Comparison of ENCODE assay signal across 11 mouse cellular contexts in genomic region chr19:23511303-23511702, GRCm38 (mm10).
DNase-seq lines count a peak whose midpoint lies in the region; TF ChIP-seq lines count a peak whose summit lies in the region.
"Had no signal": no experiment of that assay in that cellular context is flagged by ENCODE, and none has a peak within 500 bp of the region (broad histone marks: within the 10 kb centered on the region; RNA-seq: fewer than 3 reads in every experiment).

No protein-coding gene starts in this region.

- peak; percentile 70 for TF ChIP-seq CTCF in layer of hippocampus, adult 2 months (conservative IDR thresholded peaks at IDR 0.05)

- 54% methylated on average over 2 of the region's 2 CpGs for WGBS in embryonic facial prominence, embryonic 10.5 days

- in situ Hi-C loops in ES-E14 (cut with MboI; ENCODE audit: low sequenced_read_pairs in 2 of 2, unreplicated experiment in 2 of 2), result loop anchor here (25.0 kb wide), 1 partner anchor 599 kb away; no protein-coding TSS in a partner anchor

- H3K4me3 ChIP-seq in layer of hippocampus, adult 2 months, result no peak overlapping the region
- no peak overlapping the region for H3K4me3 ChIP-seq in ES-E14 (ENCODE audit: insufficient read depth in 1 of 2, low read depth in 1 of 2, low read length in 2 of 2, poor library complexity in 1 of 2, severe bottlenecking in 1 of 2)
- no peak overlapping the region for H3K4me3 ChIP-seq in embryonic facial prominence, embryonic 10.5 days
- H3K4me3 ChIP-seq: hindbrain, embryonic 10.5 days; stomach, embryonic 15.5 days had no signal

- no peak overlapping the region for H3K27ac ChIP-seq in layer of hippocampus, adult 2 months
- H3K27ac ChIP-seq in ES-E14 (ENCODE audit: insufficient read depth, low read depth, low read length, poor library complexity, severe bottlenecking), result no peak overlapping the region
- no peak overlapping the region for H3K27ac ChIP-seq in embryonic facial prominence, embryonic 10.5 days (replicated peaks)
- H3K27ac ChIP-seq: hindbrain, embryonic 10.5 days; stomach, embryonic 15.5 days had no signal

- H3K9ac ChIP-seq in ES-E14 (ENCODE audit: insufficient read depth, low read depth, low read length, poor library complexity, severe bottlenecking), result no peak overlapping the region
- H3K9ac ChIP-seq: stomach, embryonic 15.5 days had no signal

- no peaks in the 10 kb centered on the region for H3K27me3 ChIP-seq in embryonic facial prominence, embryonic 10.5 days (replicated peaks; ENCODE audit: low read depth, poor library complexity, severe bottlenecking)
- H3K27me3 ChIP-seq: stomach, embryonic 15.5 days had no signal

- no peaks in the 10 kb centered on the region for H3K36me3 ChIP-seq in ES-E14 (ENCODE audit: control insufficient read depth, insufficient read depth, low read length, poor library complexity, severe bottlenecking)
- H3K36me3 ChIP-seq in embryonic facial prominence, embryonic 10.5 days (replicated peaks), result no peaks in the 10 kb centered on the region
- H3K36me3 ChIP-seq: hindbrain, embryonic 10.5 days; stomach, embryonic 15.5 days had no signal

- peaks cover 0 to 4% of the 10 kb centered on the region in 2 experiments; a peak in 2 of 4 replicates for H3K4me1 ChIP-seq in ES-E14 (ENCODE audit: control insufficient read depth in 2 of 2, insufficient read depth in 2 of 2, low read length in 2 of 2, poor library complexity in 1 of 2)
- peaks cover 18% of the 10 kb centered on the region for H3K4me1 ChIP-seq in embryonic facial prominence, embryonic 10.5 days
- H3K4me1 ChIP-seq: stomach, embryonic 15.5 days had no signal

- peak; percentile 23 for DNase-seq in adrenal gland, postnatal 14 days
- no peak for DNase-seq in adrenal gland, adult 8-10 months
- no peak for DNase-seq in layer of hippocampus, adult 2 months (ENCODE audit: low spot score in 2 of 2)
- DNase-seq in layer of hippocampus, postnatal 36 days, result no peak
- peak; percentile 44 for DNase-seq in ES-E14 (ENCODE audit: low read depth, low spot score)
- peak; percentile 75 for DNase-seq in lung, postnatal 36 days
- DNase-seq in embryonic facial prominence, embryonic 10.5 days (ENCODE audit: low spot score), result no peak
- DNase-seq in cerebellum, postnatal 25 days, result no peak
- DNase-seq: midbrain, embryonic 14.5 days had no signal

- H3K9me3 ChIP-seq in ES-E14 (ENCODE audit: control insufficient read depth, insufficient read depth, low read depth, low read length), result no peaks in the 10 kb centered on the region
- H3K9me3 ChIP-seq in embryonic facial prominence, embryonic 10.5 days, result no peaks in the 10 kb centered on the region
- H3K9me3 ChIP-seq: hindbrain, embryonic 10.5 days; stomach, embryonic 15.5 days had no signal

TF ChIP-seq in ES-E14, 5 proteins besides CTCF, POLR2A, EP300 and RAD21:
- TF ChIP-seq ZNF384 (IDR thresholded peaks at IDR 0.05; ENCODE audit: low read depth, low read length) (no peak), ZC3H11A (IDR thresholded peaks at IDR 0.05; ENCODE audit: borderline replicate concordance, low read depth, low read length) (peak; percentile 53), CHD2 (IDR thresholded peaks at IDR 0.05; ENCODE audit: low read depth, low read length) (no peak)

Comparison
In these comparisons a context has a peak if more than half of its experiments do, and no peak if none do; other contexts are left out.
1. DNase-seq: peak in adrenal gland, postnatal 14 days (single experiment), ES-E14 (single experiment) and lung, postnatal 36 days (single experiment); none in adrenal gland, adult 8-10 months (single experiment), layer of hippocampus, adult 2 months (0 of 2), layer of hippocampus, postnatal 36 days (0 of 2), embryonic facial prominence, embryonic 10.5 days (single experiment) and cerebellum, postnatal 25 days (0 of 2).